Mouse (Mus musculus) cerebellum, adult 2 months (tissue): ENCODE results near the gene Ubald1. TPM values are rescaled to one million over a fixed set of nuclear protein-coding genes. Genes with fewer than 3 reads are reported as not detected.

Experiments
- DNase-seq, 2 experiments: peaks; one replicate each; pipeline ENCODE4 v3.0.0; 2021
- H3K27ac ChIP-seq: fragments of 200-500 bp; 2 replicates; pipeline ENCODE4 v1.5.1; 2012; ENCODE audit warnings: low read length, control low read depth, inconsistent platforms; ENCODE audit not compliant: insufficient read depth
- H3K27me3 ChIP-seq: fragments of 200-500 bp; 2 replicates; pipeline ENCODE4 v1.6.1; 2012; ENCODE audit warnings: inconsistent platforms, mild to moderate bottlenecking, low read length, moderate library complexity; ENCODE audit not compliant: control insufficient read depth, insufficient read depth
- H3K4me1 ChIP-seq: fragments of 200-500 bp; 2 replicates; pipeline ENCODE4 v1.6.1; 2011; ENCODE audit warnings: low read length; ENCODE audit not compliant: control insufficient read depth, insufficient read depth
- H3K4me3 ChIP-seq: fragments of 200-500 bp; replicated peaks from 2 replicates; pipeline ENCODE3; 2011; ENCODE audit warnings: mild to moderate bottlenecking, low read depth, low read length, control low read depth; ENCODE audit not compliant: insufficient read depth
- CTCF ChIP-seq: fragments of 200-500 bp; IDR thresholded peaks from 2 replicates; pipeline ENCODE4 v1.5.1; 2011; ENCODE audit warnings: low read depth, mild to moderate bottlenecking, control low read depth, low read length, moderate library complexity, borderline replicate concordance; ENCODE audit not compliant: insufficient read depth
- POLR2A ChIP-seq: fragments of 200-500 bp; IDR thresholded peaks from 2 replicates; pipeline ENCODE4 v1.6.1; 2011; ENCODE audit warnings: low read length, control low read depth, borderline replicate concordance; ENCODE audit not compliant: insufficient read depth
- WGBS: fragments of 180-500 bp; shearing (Covaris S2); methylation state at CpG from one replicate; pipeline ENCODE4 v1.1.7; 2018; 5-methylcytosine and 5-hydroxymethylcytosine counted together
- polyA plus RNA-seq: library from polyadenylated mRNA; depleted of rRNA; stranded (reverse); fragments of >200 nt; gene quantifications from 2 replicates; pipeline ENCODE4 v1.2.3, GENCODE M21; 2012; rRNA removed

Gene Ubald1
- polyA plus RNA-seq, 1 experiment = 57.9 TPM

DNA sequence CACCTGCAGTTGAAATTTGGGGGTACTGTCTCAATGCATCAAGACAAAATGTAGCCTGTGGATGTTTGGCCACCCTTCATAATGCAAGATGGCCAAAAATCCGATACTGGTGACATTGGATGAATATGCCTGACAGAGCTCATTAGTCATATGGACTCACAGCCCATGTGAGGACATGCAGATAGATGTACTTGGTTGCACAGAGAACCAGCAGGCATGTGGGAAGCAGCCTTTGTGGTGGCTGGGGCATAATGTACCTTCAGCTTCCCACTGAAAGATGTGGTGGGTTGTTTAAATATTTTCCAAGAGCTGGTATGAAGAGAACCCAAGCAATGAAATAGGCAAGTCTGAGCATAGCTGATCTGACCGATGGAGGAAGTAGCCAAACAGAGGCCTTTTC lies 46.3 kb downstream of the Ubald1 start:
- DNase-seq = no peak
- Histone ChIP-seq H3K4me3 (no peak overlapping the region), H3K27ac (no peak overlapping the region), H3K4me1 (no peaks in the 10 kb centered on the region), H3K27me3 (no peaks in the 10 kb centered on the region)
- no peak for TF ChIP-seq POLR2A
- no peak for TF ChIP-seq CTCF
- WGBS = 55% methylated on average over 2 of the region's 2 CpGs

DNA sequence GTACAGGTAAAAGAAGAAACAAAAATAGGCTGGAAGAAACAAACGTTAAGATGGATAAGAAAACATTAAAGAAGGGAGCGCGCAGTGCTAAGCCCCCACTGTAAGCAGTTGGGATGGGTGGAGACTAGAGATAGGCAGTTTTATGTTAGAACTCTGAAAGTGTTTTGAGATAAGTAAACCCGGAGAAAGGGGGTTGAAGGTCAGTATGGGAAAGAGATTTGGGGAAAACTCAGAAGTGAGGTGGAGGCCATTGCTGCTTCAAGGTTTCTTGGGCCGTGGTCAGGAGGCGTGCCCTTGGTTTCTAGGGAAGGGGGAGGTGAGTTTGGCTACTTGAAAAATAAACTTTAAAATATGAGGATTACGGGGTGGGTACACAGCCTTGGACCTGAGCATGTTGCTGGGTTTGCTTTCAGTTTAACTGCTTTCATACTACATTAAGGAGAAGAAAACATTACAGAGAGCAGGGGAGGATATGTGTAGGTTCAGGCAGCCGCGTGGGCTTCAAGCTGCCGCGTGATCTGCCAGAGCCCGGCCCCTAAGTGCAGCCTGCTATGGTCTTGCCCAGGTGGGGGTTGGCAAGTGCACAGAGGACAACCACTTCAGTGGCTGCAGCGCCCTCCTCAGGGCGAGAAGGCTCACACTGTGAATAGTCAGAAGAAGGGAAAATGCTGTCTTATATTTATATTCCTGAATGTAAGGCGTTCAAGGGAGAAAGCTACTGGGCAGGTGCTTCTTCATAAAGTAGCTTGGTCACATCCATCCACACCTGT lies 48.3 kb downstream of the Ubald1 start:
- no peak for DNase-seq
- 61% methylated on average over 15 of the region's 15 CpGs for WGBS
- Histone ChIP-seq H3K27me3 (no peaks in the 10 kb centered on the region), H3K4me3 (no peak overlapping the region), H3K4me1 (no peaks in the 10 kb centered on the region), H3K27ac (no peak overlapping the region)
- TF ChIP-seq CTCF = 0 out of 2 replicates have a peak, but pooled peaks have one; percentile 16
- no peak for TF ChIP-seq POLR2A

DNA sequence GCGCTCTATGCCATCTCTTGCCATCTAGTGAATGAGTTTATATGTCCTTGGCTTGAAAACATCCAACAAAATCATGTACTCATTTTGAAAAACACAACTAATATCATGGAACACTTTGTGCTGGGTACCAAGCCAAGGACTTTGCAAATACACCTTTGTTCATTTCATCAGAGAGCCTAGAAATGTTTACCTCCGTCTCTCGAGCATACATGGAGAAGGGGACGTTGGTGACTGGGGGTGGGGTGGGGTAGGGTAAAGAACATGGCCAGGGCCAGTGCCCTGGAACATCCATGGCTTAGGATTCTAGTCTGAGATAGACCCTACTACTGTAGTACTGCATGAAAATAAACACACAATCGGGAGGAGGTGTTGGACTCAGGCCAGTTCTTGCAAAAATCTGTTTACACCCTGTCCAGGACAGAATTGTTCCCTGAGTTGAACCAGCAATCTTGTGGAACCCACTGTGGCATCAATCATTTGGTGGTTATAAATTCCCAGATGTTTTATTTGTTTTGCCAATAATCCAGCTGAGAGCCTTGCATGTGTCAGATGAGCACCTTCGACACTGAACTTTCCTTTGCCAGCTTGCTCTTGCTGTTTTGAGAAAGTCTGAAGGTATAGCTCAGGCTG lies 50.7 kb downstream of the Ubald1 start:
- H3K4me3 ChIP-seq = no peak overlapping the region
- 73% methylated on average over 6 of the region's 6 CpGs for WGBS
- DNase-seq = no peak
- no peak overlapping the region for H3K27ac ChIP-seq
- H3K4me1 ChIP-seq = no peaks in the 10 kb centered on the region
- TF ChIP-seq POLR2A = no peak
- no peak for TF ChIP-seq CTCF
- H3K27me3 ChIP-seq = no peaks in the 10 kb centered on the region

GRCm38 (mm10) chr16:4827639-4828038 lies 52.5 kb downstream of the Ubald1 start:
- Histone ChIP-seq H3K27me3 (no peaks in the 10 kb centered on the region), H3K4me1 (no peaks in the 10 kb centered on the region), H3K27ac (no peak overlapping the region), H3K4me3 (no peak overlapping the region)
- DNase-seq = no peak
- TF ChIP-seq POLR2A (no peak), CTCF (no peak)
- 90% methylated on average over 5 of the region's 5 CpGs for WGBS

Other genes with a start within 250 kb of the Ubald1 start
- gene Vasn, start 240.4 kb downstream of the Ubald1 start, polyA plus RNA-seq = 6.4 and 6.5 TPM in 2 replicates
- gene Dnaja3, start 240.3 kb downstream of the Ubald1 start, polyA plus RNA-seq = 60.6 and 64.0 TPM in 2 replicates
- gene Coro7, start 200.5 kb downstream of the Ubald1 start, polyA plus RNA-seq = 85.9 and 86.1 TPM in 2 replicates
- 33.0 and 36.9 TPM in 2 replicates for gene Nmral1, start 161.0 kb downstream of the Ubald1 start, polyA plus RNA-seq
- 127 and 135 TPM in 2 replicates for gene Hmox2, start 154.0 kb downstream of the Ubald1 start, polyA plus RNA-seq
- 251 and 263 TPM in 2 replicates for gene Cdip1, start 90.0 kb downstream of the Ubald1 start, polyA plus RNA-seq
- gene 4930562C15Rik, start 44.9 kb downstream of the Ubald1 start, polyA plus RNA-seq = 0.08 TPM in 1 of 2 replicates, not detected in the other
- 243 and 248 TPM in 2 replicates for gene Mgrn1, start 5.9 kb upstream of the Ubald1 start, polyA plus RNA-seq
- gene Nudt16l1, start 58.4 kb upstream of the Ubald1 start, polyA plus RNA-seq = 102 and 104 TPM in 2 replicates
- gene Anks3, start 83.9 kb upstream of the Ubald1 start, polyA plus RNA-seq = 104 and 112 TPM in 2 replicates
- gene Sept12, start 117.5 kb upstream of the Ubald1 start, polyA plus RNA-seq = not detected in 2 replicates
- 1.00 and 2.5 TPM in 2 replicates for gene Smim22, start 127.0 kb upstream of the Ubald1 start, polyA plus RNA-seq
- 274 and 294 TPM in 2 replicates for gene Rogdi, start 133.2 kb upstream of the Ubald1 start, polyA plus RNA-seq
- gene Glyr1, start 169.5 kb upstream of the Ubald1 start, polyA plus RNA-seq = 139 and 146 TPM in 2 replicates
- gene Ubn1, start 169.7 kb upstream of the Ubald1 start, polyA plus RNA-seq = 28.1 and 30.2 TPM in 2 replicates